Mouse (Mus musculus): ENCODE results near the gene Fbxw11.

Gene Fbxw11

GRCm38 (mm10) chr11:32751863-32752594 is 109.5 kb downstream of the Fbxw11 start:
- DNase-seq (ENCODE audit: extremely low read depth, low read depth) = no peak

- DNase-seq (ENCODE audit: extremely low read depth, low read depth) = peak; percentile 70
Measured at GRCm38 (mm10) chr11:32752595-32752885, 110.0 kb downstream of the Fbxw11 start.

- no peak for DNase-seq (ENCODE audit: extremely low read depth, low read depth)
Measured at GRCm38 (mm10) chr11:32753358-32753757, 110.8 kb downstream of the Fbxw11 start.

GRCm38 (mm10) chr11:32762773-32763172 is 120.2 kb downstream of the Fbxw11 start:
- DNase-seq (ENCODE audit: extremely low read depth, low read depth) = no peak

GRCm38 (mm10) chr11:32767496-32768230 is 125.1 kb downstream of the Fbxw11 start:
- DNase-seq (ENCODE audit: extremely low read depth, low read depth) = no peak

GRCm38 (mm10) chr11:32768642-32769343 is 126.3 kb downstream of the Fbxw11 start:
- no peak for DNase-seq (ENCODE audit: extremely low read depth, low read depth)

GRCm38 (mm10) chr11:32780747-32781536 is 138.4 kb downstream of the Fbxw11 start:
- no peak for DNase-seq (ENCODE audit: extremely low read depth, low read depth)

- no peak for DNase-seq (ENCODE audit: extremely low read depth, low read depth)
Measured at GRCm38 (mm10) chr11:32781633-32782404, 139.3 kb downstream of the Fbxw11 start.

GRCm38 (mm10) chr11:32782724-32783123 is 140.2 kb downstream of the Fbxw11 start:
- DNase-seq (ENCODE audit: extremely low read depth, low read depth) = no peak

GRCm38 (mm10) chr11:32785591-32786147 is 143.1 kb downstream of the Fbxw11 start:
- DNase-seq (ENCODE audit: extremely low read depth, low read depth) = no peak

- DNase-seq (ENCODE audit: extremely low read depth, low read depth) = no peak
Measured at GRCm38 (mm10) chr11:32786201-32786600, 143.7 kb downstream of the Fbxw11 start.

- no peak for DNase-seq (ENCODE audit: extremely low read depth, low read depth)
Measured at GRCm38 (mm10) chr11:32794759-32795445, 152.4 kb downstream of the Fbxw11 start.

Measured in MEL-GATA-1-ER (cell line).